Mouse (Mus musculus) heart, embryonic 14.5 days (tissue): ENCODE results near the gene Lsm2. TPM values are rescaled to one million over a fixed set of nuclear protein-coding genes. Genes with fewer than 3 reads are reported as not detected.

Source experiments
- ATAC-seq: fragments of 200-750 bp; cut with Nextera tagmentation; 2 replicates; pipeline ENCODE4 v1.8.0; 2017; ENCODE audit warnings: low read depth, moderate TSS enrichment; ENCODE audit not compliant: insufficient number of reproducible peaks, insufficient read depth, low FRiP score
- H3K27ac ChIP-seq, 2 experiments: fragments of 200-500 bp in 1 of 2; fragments of 300-500 bp in 1 of 2; sonication (generic) in 1 of 2; replicated peaks in 1 of 2; 2 replicates each; pipeline ENCODE4 v1.5.1; 2012 to 2014; ENCODE audit warnings: low read depth in 2 of 2, low read length in 2 of 2, control low read depth in 1 of 2, mild to moderate bottlenecking in 1 of 2, mixed read lengths in 1 of 2; ENCODE audit not compliant: control insufficient read depth in 1 of 2, insufficient read depth in 1 of 2
- H3K27me3 ChIP-seq: fragments of 300-500 bp; sonication (generic); 2 replicates; pipeline ENCODE4 v1.6.1; 2014; ENCODE audit warnings: mild to moderate bottlenecking, low read length, control low read depth; ENCODE audit not compliant: control insufficient read depth, insufficient read depth
- H3K36me3 ChIP-seq: fragments of 300-500 bp; sonication (generic); 2 replicates; pipeline ENCODE4 v1.6.1; 2014; ENCODE audit warnings: mild to moderate bottlenecking, control low read depth, low read length, mixed read lengths; ENCODE audit not compliant: control insufficient read depth, insufficient read depth
- H3K4me1 ChIP-seq, 2 experiments: fragments of 200-500 bp in 1 of 2; fragments of 300-500 bp in 1 of 2; sonication (generic) in 1 of 2; 2 replicates each; pipeline ENCODE4 v1.6.1; 2012 to 2014; ENCODE audit warnings: low read length in 2 of 2, control low read depth in 1 of 2, mixed read lengths in 1 of 2; ENCODE audit not compliant: control insufficient read depth in 2 of 2, insufficient read depth in 2 of 2
- H3K4me2 ChIP-seq: fragments of 300-500 bp; sonication (generic); 2 replicates; pipeline ENCODE4 v1.6.1; 2014; ENCODE audit warnings: mild to moderate bottlenecking, low read length
- H3K4me3 ChIP-seq, 2 experiments: fragments of 200-500 bp in 1 of 2; fragments of 300-500 bp in 1 of 2; sonication (generic) in 1 of 2; 2 replicates each; pipeline ENCODE4 v1.5.1; 2012 to 2014; ENCODE audit warnings: low read length in 2 of 2, mild to moderate bottlenecking in 2 of 2, control low read depth in 1 of 2, low read depth in 1 of 2, moderate library complexity in 1 of 2; ENCODE audit not compliant: control insufficient read depth in 1 of 2, insufficient read depth in 1 of 2
- H3K9ac ChIP-seq: fragments of 300-500 bp; sonication (generic); 2 replicates; pipeline ENCODE4 v1.6.1; 2014; ENCODE audit warnings: mild to moderate bottlenecking, low read length
- H3K9me3 ChIP-seq: fragments of 300-500 bp; sonication (generic); 2 replicates; pipeline ENCODE4 v1.6.1; 2016; ENCODE audit warnings: low read length, control low read depth; ENCODE audit not compliant: control insufficient read depth
- WGBS: fragments of 180-500 bp; shearing (Covaris S2); extraction: QIAGEN DNeasy Blood & Tissue Kit; methylation state at CpG from one replicate; pipeline ENCODE4 v1.1.7; 2014; 5-methylcytosine and 5-hydroxymethylcytosine counted together
- polyA plus RNA-seq: library from polyadenylated mRNA; unstranded; fragments of >200 nt; fragmentation: Nextera tagmentation; extraction: Ambion mirVana; gene quantifications from 2 replicates; pipeline ENCODE4 v1.2.1, GENCODE M21; 2014

The Lsm2 gene
- polyA plus RNA-seq, 1 experiment from 2014 or later, result 136 TPM

DNA sequence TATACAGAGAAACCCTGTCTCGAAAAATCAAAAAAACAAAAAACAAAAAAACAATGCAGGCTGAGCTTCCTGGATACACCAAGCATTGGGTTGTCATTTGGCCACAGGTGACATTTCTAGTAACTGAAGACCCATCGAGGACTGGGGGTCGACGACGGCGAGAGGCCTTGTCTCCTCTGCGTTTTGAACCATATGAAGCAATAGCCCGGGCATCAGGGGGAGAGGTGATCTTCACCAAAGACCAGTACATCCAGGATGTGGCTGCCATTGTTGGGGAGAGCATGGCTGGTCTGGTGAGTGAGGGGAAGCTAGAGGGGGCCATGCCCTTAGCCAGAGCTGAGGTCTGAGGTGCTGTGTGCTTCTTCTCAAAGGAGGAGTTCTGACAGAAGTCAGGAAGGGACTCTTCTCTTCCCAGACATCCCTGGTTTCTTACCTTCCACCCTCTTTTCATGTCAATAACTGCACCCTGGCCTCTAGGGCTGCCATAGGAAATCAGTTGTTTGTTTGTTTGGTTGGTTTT is 40.9 kb downstream of the Lsm2 start:
- H3K9ac ChIP-seq, result no peak overlapping the region
- no peak overlapping the region for H3K4me3 ChIP-seq
- 88% methylated on average over 8 of the region's 8 CpGs for WGBS
- no peaks in the 10 kb centered on the region for H3K9me3 ChIP-seq
- ATAC-seq, result no peak
- peaks cover 23 to 30% of the 10 kb centered on the region in 2 experiments for H3K4me1 ChIP-seq
- no peaks in the 10 kb centered on the region for H3K36me3 ChIP-seq
- H3K27me3 ChIP-seq, result no peaks in the 10 kb centered on the region
- no peak overlapping the region for H3K4me2 ChIP-seq
- peak overlapping the region; percentile 57 to 78 for H3K27ac ChIP-seq

DNA sequence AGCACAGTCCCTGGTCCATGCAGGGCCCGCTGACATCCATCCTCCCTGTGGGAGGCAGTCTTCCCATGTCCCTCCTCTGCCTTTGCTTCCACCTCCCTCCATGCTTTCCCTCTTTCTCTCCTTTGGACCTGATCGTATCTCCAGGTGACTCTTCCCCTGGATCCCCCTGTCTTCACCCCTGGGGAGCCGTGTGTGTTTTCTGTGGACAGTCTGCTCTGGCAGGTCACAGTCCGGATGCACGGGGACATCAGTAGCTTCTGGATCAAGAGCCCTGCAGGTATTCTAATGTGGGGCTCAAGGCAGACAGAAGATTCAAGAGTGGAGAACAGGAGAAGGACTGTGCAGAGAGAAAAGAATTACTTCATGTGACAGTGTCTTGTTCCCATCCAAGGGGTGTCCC is 41.6 kb downstream of the Lsm2 start:
- Histone ChIP-seq H3K27ac (no peak overlapping the region), H3K4me1 (peaks cover 23 to 34% of the 10 kb centered on the region in 2 experiments)
- 78% methylated on average over 5 of the region's 5 CpGs for WGBS

DNA sequence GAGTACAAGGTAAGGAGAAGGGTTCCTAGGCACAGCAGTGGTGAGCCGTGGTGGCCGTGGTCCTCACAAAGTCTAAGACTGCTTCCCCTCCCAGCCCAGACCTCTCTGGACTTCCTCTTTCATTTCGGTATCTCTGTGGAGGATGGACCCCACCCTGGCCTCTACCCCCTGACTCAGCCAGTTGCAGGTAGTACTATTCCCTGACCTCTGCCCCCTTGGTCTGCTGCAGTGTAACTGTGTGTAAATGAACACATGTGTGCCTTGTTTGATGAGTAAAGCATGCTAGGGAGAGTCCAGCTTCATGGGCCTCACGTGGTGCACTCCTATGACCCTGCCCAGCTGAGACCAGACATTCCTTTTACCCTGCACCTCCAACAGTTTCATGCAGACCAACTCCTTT is 42.1 kb downstream of the Lsm2 start:
- Histone ChIP-seq H3K4me3 (no peak overlapping the region), H3K36me3 (no peaks in the 10 kb centered on the region), H3K4me2 (no peak overlapping the region), H3K9me3 (no peaks in the 10 kb centered on the region), H3K9ac (no peak overlapping the region), H3K27me3 (no peaks in the 10 kb centered on the region), H3K4me1 (peaks cover 25 to 34% of the 10 kb centered on the region in 2 experiments), H3K27ac (no peak overlapping the region)
- WGBS, result 68% methylated on average over 4 of the region's 4 CpGs
- no peak for ATAC-seq

More for the DNA sequence above, 41.6 kb downstream of the Lsm2 start:
- Histone ChIP-seq H3K9ac (0 out of 2 replicates have a peak overlapping the region, but pooled peaks have one; percentile 5), H3K9me3 (no peaks in the 10 kb centered on the region), H3K4me2 (no peak overlapping the region), H3K27me3 (no peaks in the 10 kb centered on the region), H3K36me3 (no peaks in the 10 kb centered on the region), H3K4me3 (no peak overlapping the region)
- ATAC-seq, result no peak

DNA sequence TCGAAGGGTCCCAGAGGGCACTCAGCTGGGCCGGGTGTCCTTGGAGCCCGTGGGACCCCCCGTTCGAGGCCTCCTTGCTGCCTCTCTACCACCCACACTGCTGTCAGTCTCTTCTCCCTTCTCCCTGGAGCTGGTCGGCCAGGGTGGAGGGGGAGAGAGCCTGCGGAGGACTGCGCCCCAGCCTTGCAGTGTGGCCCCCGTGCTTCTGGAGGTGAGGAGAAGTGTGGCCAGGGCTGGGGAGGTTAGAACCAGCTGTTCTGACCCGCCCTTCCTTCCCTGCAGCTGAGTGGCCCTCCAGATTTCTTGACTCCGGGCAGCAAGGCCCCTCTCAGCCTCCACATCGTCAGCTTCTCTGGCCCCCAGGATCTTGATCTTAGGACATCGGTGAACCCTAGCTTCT is 42.6 kb downstream of the Lsm2 start:
- Histone ChIP-seq H3K4me1 (peaks cover 25 to 34% of the 10 kb centered on the region in 2 experiments), H3K9me3 (no peaks in the 10 kb centered on the region), H3K36me3 (no peaks in the 10 kb centered on the region), H3K4me3 (no peak overlapping the region), H3K27ac (no peak overlapping the region), H3K9ac (no peak overlapping the region), H3K27me3 (no peaks in the 10 kb centered on the region), H3K4me2 (no peak overlapping the region)
- no peak for ATAC-seq
- 56% methylated on average over 13 of the region's 13 CpGs for WGBS

DNA sequence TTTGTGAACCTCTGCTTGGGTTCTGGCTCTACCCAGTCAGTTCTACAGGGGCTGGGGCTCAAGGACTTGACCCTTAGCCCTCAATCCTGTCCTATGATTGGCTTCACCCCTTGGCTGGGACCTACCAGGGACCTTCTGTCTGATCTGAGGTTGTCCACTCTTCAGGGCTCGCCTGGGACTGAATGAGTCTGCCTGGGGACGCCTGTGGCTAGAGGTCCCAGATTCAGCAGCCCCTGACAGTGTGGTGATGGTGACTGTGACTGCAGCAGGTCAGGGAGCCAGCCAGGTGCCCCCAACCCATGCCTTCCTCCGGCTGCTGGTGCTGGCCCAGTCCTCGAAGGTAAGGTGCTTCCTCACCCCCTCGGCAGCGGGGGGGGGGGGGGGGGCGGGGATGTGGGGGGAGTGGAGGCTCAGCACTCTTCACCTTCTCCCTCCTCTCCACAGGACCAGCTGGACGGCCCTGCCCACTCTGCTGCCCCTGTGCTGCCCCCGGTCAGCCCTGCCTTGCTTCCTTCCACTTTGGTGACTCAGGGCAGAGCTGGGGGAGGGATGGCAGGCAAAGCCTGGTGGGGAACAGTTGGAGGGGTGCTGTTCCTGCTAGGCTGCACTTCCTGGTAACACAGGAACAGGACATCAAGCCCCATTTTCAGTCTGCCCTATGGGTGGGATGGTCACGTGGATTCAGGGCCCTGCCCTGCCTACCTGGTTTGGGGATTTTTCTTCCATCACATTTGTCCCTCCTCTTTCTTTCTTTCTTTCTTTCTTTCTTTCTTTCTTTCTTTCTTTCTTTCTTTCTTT is 43.2 kb downstream of the Lsm2 start:
- WGBS, result 65% methylated on average over 5 of the region's 10 CpGs
- no peak overlapping the region for H3K9ac ChIP-seq
- ATAC-seq, result no peak
- no peaks in the 10 kb centered on the region for H3K9me3 ChIP-seq
- H3K4me1 ChIP-seq, result peaks cover 25 to 37% of the 10 kb centered on the region in 2 experiments
- no peak overlapping the region for H3K4me2 ChIP-seq
- no peaks in the 10 kb centered on the region for H3K36me3 ChIP-seq
- no peaks in the 10 kb centered on the region for H3K27me3 ChIP-seq
- no peak overlapping the region for H3K4me3 ChIP-seq
- no peak overlapping the region for H3K27ac ChIP-seq

DNA sequence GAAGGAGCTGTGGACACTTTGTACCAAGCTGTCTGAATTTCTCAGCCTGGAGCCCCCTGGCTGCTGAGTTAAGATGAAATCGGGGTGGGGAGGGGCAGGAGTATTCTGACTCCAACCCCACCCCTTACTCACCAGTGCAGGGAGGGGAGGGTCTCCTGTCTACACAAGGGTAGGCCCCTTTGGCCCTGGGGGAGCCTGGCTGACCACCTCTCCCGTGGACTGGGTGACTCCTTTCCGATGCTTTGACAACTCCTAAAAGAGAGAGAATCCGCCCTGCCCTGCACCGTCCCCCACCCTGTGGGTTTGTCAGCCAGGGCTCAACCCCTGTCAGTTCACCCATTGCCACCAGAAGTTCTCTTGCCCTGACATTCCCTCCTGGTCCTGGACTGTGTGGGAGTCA is 44.5 kb downstream of the Lsm2 start:
- H3K9me3 ChIP-seq, result no peaks in the 10 kb centered on the region
- H3K9ac ChIP-seq, result no peak overlapping the region
- H3K27ac ChIP-seq, result no peak overlapping the region
- H3K4me1 ChIP-seq, result peaks cover 25 to 39% of the 10 kb centered on the region in 2 experiments
- H3K27me3 ChIP-seq, result no peaks in the 10 kb centered on the region
- no peaks in the 10 kb centered on the region for H3K36me3 ChIP-seq
- no peak for ATAC-seq
- H3K4me3 ChIP-seq, result no peak overlapping the region
- no peak overlapping the region for H3K4me2 ChIP-seq
- 75% methylated on average over 5 of the region's 5 CpGs for WGBS

DNA sequence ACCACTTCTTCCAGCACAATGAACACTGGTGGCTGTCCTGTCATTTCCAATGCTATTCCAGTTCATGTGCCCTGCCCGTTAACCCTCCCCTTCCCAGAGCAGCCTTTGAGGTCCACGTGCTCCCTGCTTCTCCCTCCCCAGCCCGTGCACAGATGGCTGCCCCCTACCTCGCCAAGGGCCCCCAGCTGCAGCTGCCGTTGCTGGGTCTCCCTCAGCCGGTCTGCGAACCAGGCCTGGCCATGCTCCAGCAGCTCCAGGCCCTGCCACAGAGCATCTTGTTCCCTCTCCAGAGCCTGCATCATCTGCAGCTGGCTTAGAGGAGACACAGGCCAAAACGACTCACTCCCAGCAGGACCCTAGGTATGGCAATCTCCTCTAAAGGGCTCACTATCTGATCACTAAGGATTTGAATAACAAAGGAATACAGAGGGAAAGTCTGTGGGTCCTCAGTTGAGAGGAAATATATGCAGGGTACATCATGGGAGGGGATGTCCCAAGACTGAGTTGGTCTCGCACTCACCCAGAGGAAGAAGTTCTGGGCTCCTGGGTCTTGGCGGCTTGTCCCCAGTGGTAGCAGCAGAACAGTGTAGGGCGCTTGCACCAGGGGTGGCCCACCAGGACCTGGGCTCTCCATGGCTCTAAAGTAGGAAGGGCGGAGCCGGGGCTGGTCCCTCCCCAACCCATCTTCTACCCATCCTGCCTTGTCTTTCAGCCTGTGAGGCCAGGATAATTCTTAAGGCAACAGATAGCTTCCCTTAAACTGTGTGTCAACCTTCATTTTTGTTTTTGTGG is 45.8 kb downstream of the Lsm2 start, which contains the start of gene Sapcd1:
Gene Sapcd1 (minus strand): TSS at position 740 of the 792 bp plus-strand sequence.
- H3K4me1 ChIP-seq, result peaks cover 19 to 30% of the 10 kb centered on the region in 2 experiments
- peak within 1 kb of the TSS in 1 of 2 experiments; percentile 50; a peak in 2 of 4 replicates for H3K27ac ChIP-seq
- H3K4me2 ChIP-seq, result no peak within 1 kb of the TSS
- no peaks in the 10 kb centered on the region for H3K36me3 ChIP-seq
- no peak within 1 kb of the TSS for H3K4me3 ChIP-seq
- 40% methylated on average over 13 of the region's 13 CpGs for WGBS
- H3K9ac ChIP-seq, result peak within 1 kb of the TSS; percentile 41
- ATAC-seq, result no peak
- no peaks in the 10 kb centered on the region for H3K9me3 ChIP-seq
- H3K27me3 ChIP-seq, result no peaks in the 10 kb centered on the region
